Mouse (Mus musculus) small intestine, adult 2 months (tissue): ENCODE results near the gene Trabd2b.

ENCODE experiments used
- CTCF ChIP-seq: fragments of 200-500 bp; IDR thresholded peaks from 2 replicates; pipeline ENCODE4 v1.5.1; 2012; ENCODE audit warnings: low read depth, mild to moderate bottlenecking, control low read depth, inconsistent platforms, low read length, moderate library complexity, mixed read lengths; ENCODE audit not compliant: insufficient replicate concordance, insufficient read length; ENCODE audit errors: extremely low read depth
- POLR2A ChIP-seq: fragments of 200-500 bp; IDR thresholded peaks from 2 replicates; pipeline ENCODE4 v1.6.1; 2012; ENCODE audit warnings: low read depth, mild to moderate bottlenecking, control low read depth, inconsistent platforms, low read length, moderate library complexity

GRCm38 (mm10) chr4:114386395-114386811 is 20.1 kb upstream of the Trabd2b start:
- TF ChIP-seq CTCF (no peak), POLR2A (no peak)
